Mouse (Mus musculus): Measurements from ENCODE around the gene Lrrc56.

- no peak for TF ChIP-seq POLR2A (IDR thresholded peaks at IDR 0.05; ENCODE audit: extremely low read depth, insufficient read depth, low read length)
- no peak for TF ChIP-seq CTCF (IDR thresholded peaks at IDR 0.05; ENCODE audit: low read depth, low read length)
Observed at GRCm38 (mm10) chr7:141226535-141226934, 32.6 kb downstream of the Lrrc56 start.

Data from liver, adult 2 months (tissue).